In the genomic region with DNA sequence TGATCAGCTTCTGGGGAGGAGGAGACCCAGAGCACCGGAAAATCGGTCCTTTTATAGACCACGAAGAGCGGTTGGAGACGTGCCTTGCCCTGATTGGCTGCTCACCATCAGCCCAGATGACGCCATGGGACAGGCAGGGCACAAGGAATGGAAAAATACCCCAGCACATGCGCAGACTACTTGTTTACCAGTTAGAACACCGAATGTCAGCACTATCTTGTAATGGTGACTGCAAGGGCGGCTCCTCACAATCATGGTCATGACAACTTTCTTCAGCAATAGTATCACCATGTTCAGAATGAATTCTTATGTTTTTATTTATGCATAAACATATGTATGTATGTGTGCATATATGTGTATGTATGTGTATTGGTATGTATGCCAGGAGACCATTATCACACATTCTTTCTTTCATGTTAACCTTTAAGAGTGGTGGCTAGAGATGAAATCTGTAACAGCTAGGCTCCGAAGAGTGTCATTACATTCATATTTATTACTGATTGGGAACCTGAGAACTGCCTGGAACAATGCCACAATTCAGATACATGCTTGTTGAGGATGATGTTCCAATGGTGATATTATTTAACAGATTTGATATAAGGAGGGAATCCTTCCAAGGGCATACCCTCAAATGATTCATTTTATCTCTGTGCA, we compare ENCODE assay signal across 9 mouse cellular contexts. TPM values are rescaled to one million over a fixed set of nuclear protein-coding genes. Genes with fewer than 3 reads are reported as not detected.
DNase-seq lines count a peak whose midpoint lies in the region; ATAC-seq lines count a peak whose summit lies in the region.
"Not testable (repeated sequence)": the region's sequence is repeated elsewhere in the genome, so short reads cannot be mapped to it uniquely, and the experiment has no call there.
"Had no signal": no experiment of that assay in that cellular context is flagged by ENCODE, and none has a peak within 500 bp of the region (broad histone marks: within the 10 kb centered on the region; RNA-seq: fewer than 3 reads in every experiment).

No protein-coding gene starts in this region.

- H3K27me3 ChIP-seq in embryonic facial prominence, embryonic 14.5 days (replicated peaks; ENCODE audit: control insufficient read depth, insufficient read depth, low read length); heart, embryonic 11.5 days (ENCODE audit: control insufficient read depth, insufficient read depth, low read length); limb, embryonic 13.5 days: not testable (repeated sequence)

- 83% methylated on average over 10 of the region's 10 CpGs for WGBS in embryonic facial prominence, embryonic 14.5 days
- WGBS in heart, embryonic 11.5 days (ENCODE audit: insufficient replicate concordance) = 80% methylated on average over 10 of the region's 10 CpGs
- WGBS in limb, embryonic 13.5 days = 82% methylated on average over 10 of the region's 10 CpGs

- H3K36me3 ChIP-seq in embryonic facial prominence, embryonic 14.5 days (ENCODE audit: control insufficient read depth, insufficient read depth, low read length); heart, embryonic 11.5 days (ENCODE audit: control insufficient read depth, insufficient read depth, low read length); limb, embryonic 13.5 days: not testable (repeated sequence)

- not testable (repeated sequence) for H3K4me3 ChIP-seq in embryonic facial prominence, embryonic 14.5 days (ENCODE audit: low read depth, low read length); heart, embryonic 11.5 days (ENCODE audit: low read depth, low read length); limb, embryonic 13.5 days

- H3K4me2 ChIP-seq in embryonic facial prominence, embryonic 14.5 days (ENCODE audit: low read depth, low read length); heart, embryonic 11.5 days; limb, embryonic 13.5 days (replicated peaks): not testable (repeated sequence)

- H3K27ac ChIP-seq in embryonic facial prominence, embryonic 14.5 days (replicated peaks; ENCODE audit: low read depth, low read length); heart, embryonic 11.5 days (ENCODE audit: low read depth, low read length); limb, embryonic 13.5 days: not testable (repeated sequence)

- not testable (repeated sequence) for H3K9ac ChIP-seq in embryonic facial prominence, embryonic 14.5 days (ENCODE audit: low read depth, low read length); heart, embryonic 11.5 days (ENCODE audit: low read depth, low read length); limb, embryonic 13.5 days

- H3K9me3 ChIP-seq in embryonic facial prominence, embryonic 14.5 days (ENCODE audit: control insufficient read depth, low read length) = peaks cover 13% of the 10 kb centered on the region
- not testable (repeated sequence) for H3K9me3 ChIP-seq in heart, embryonic 11.5 days (replicated peaks; ENCODE audit: control insufficient read depth, low read length)
- peaks cover 11% of the 10 kb centered on the region for H3K9me3 ChIP-seq in limb, embryonic 13.5 days

- peak; percentile 0 for DNase-seq in Muller cell, postnatal 12 days (ENCODE audit: inconsistent ontology term)
- peak; percentile 12 for DNase-seq in embryonic facial prominence, embryonic 14.5 days (ENCODE audit: low spot score)
- peak; percentile 5 for DNase-seq in induced T-regulatory cell, adult 2 months (ENCODE audit: low read depth)
- peak; percentile 8 to 38 for DNase-seq in lung, postnatal 4 days
- DNase-seq in right cerebral cortex, postnatal 25 days = peak; percentile 8
- DNase-seq in yolk sac, embryonic 10.5 days (ENCODE audit: low spot score) = peak; percentile 10

- peak; percentile 60 for ATAC-seq in embryonic facial prominence, embryonic 14.5 days (ENCODE audit: low read depth)
- ATAC-seq in heart, embryonic 11.5 days (replicated peaks; ENCODE audit: insufficient number of reproducible peaks, low FRiP score, low TSS enrichment) = peak; percentile 64
- ATAC-seq in limb, embryonic 13.5 days (ENCODE audit: low FRiP score, low read depth) = peak; percentile 64

- H3K4me1 ChIP-seq in embryonic facial prominence, embryonic 14.5 days (ENCODE audit: control insufficient read depth, insufficient read depth, low read length); heart, embryonic 11.5 days (ENCODE audit: control insufficient read depth, insufficient read depth, low read length); limb, embryonic 13.5 days: not testable (repeated sequence)

RNA-seq across cellular contexts. Expression of gene Zfp600, which starts 11.4 kb away (rescaled TPM):
- polyA plus RNA-seq in embryonic facial prominence, embryonic 14.5 days (2014; fragmentation: Nextera tagmentation; extraction: Ambion mirVana) = not detected in 2 replicates
- not detected in 2 replicates for polyA plus RNA-seq in heart, embryonic 11.5 days (2014; fragmentation: Nextera tagmentation; extraction: Ambion mirVana)
- not detected in 2 replicates for polyA plus RNA-seq in limb, embryonic 13.5 days (2015; fragmentation: Nextera tagmentation; extraction: Ambion mirVana)
- polyA plus RNA-seq: liver, adult 2 months had no signal
